Mouse (Mus musculus): Measurements from ENCODE around the gene Pml.

DNA sequence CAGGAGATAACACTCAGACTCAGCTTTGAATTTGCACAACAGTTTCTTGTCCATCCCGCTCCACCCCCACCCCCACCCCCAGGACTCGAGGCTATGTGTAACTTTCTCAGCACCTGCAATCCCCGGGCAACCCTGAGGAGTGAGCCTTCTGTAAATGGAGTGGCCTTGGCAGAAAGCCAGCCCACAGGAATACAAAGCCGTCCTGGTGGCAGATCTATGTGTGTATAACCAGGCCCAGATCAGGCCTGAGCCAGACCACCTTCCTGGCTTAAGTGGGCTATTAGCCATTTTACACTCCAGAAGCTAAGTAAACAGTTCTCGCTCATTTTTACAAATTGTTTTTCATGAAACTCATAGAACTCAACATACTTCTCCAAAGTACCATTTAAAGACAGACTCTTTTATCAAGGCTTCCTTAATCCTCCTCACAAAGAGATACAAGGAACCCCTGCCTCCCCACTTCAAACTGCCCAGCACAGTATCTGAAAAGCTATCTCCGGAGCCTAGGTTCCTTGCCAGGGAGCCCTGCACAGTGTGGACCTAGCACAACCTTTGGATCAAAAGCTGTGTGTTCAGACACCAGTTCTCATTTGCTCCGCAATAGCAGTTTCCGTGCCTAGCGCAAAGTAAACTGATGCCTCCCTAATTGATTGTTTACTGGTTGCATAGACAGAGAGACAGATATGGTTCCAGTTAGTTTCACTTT is 7.7 kb downstream of the Pml start:
- no peak for TF ChIP-seq USF1 (IDR thresholded peaks at IDR 0.05; ENCODE audit: low read depth)
- TF ChIP-seq CTCF (IDR thresholded peaks at IDR 0.05; ENCODE audit: control insufficient read depth, insufficient read depth, insufficient read length) = no peak
- TF ChIP-seq MAX (IDR thresholded peaks at IDR 0.05) = no peak
- TF ChIP-seq MYOD1 (IDR thresholded peaks at IDR 0.05; ENCODE audit: control insufficient read depth, insufficient read length, low read depth) = no peak
